Mouse (Mus musculus): ENCODE results near the gene Fbxo40. TPM values are rescaled to one million over a fixed set of nuclear protein-coding genes. Genes with fewer than 3 reads are reported as not detected.

Gene Fbxo40
- polyA plus RNA-seq, 1 experiment from 2014 or later, result 1.6 TPM

GRCm38 (mm10) chr16:36926514-36927447 lies 63.5 kb downstream of the Fbxo40 start:
- Histone ChIP-seq H3K4me3 (ENCODE audit: low read length) (no peak overlapping the region), H3K9ac (replicated peaks; ENCODE audit: low read length) (no peak overlapping the region), H3K4me1 (ENCODE audit: insufficient read depth, low read length) (no peaks in the 10 kb centered on the region), H3K27me3 (ENCODE audit: insufficient read depth, low read length) (no peaks in the 10 kb centered on the region), H3K9me3 (ENCODE audit: low read length) (no peaks in the 10 kb centered on the region), H3K27ac (ENCODE audit: low read length) (no peak overlapping the region), H3K36me3 (ENCODE audit: insufficient read depth, low read length) (peaks cover 66% of the 10 kb centered on the region), H3K4me2 (replicated peaks; ENCODE audit: low read depth, low read length) (no peak overlapping the region)
- 88% methylated on average over 10 of the region's 10 CpGs for WGBS
- ATAC-seq (ENCODE audit: low FRiP score, low TSS enrichment), result no peak

DNA sequence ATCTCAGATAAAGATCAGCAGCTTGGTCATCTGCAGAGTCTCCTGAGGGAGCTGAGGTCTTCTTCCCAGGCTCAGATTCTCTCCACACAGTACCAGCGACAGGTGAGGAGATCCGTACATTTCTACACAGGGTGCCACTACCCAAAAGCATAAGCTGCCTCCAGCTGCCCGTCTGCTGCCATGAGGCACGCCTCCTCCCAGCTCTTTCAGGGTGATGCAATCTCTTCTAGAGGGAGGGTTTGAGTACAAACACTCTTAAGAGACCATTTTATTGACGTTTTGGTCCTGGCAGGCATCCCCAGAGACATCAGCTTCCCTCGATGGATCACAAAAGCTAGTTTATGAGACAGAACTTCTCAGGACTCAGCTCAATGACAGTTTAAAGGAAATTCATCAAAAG lies 64.5 kb downstream of the Fbxo40 start:
- Histone ChIP-seq H3K27me3 (ENCODE audit: insufficient read depth, low read length) (no peaks in the 10 kb centered on the region), H3K4me1 (ENCODE audit: insufficient read depth, low read length) (no peaks in the 10 kb centered on the region), H3K4me2 (replicated peaks; ENCODE audit: low read depth, low read length) (no peak overlapping the region), H3K4me3 (ENCODE audit: low read length) (no peak overlapping the region), H3K36me3 (ENCODE audit: insufficient read depth, low read length) (peaks cover 66% of the 10 kb centered on the region), H3K9ac (replicated peaks; ENCODE audit: low read length) (no peak overlapping the region), H3K9me3 (ENCODE audit: low read length) (no peaks in the 10 kb centered on the region), H3K27ac (ENCODE audit: low read length) (no peak overlapping the region)
- ATAC-seq (ENCODE audit: low FRiP score, low TSS enrichment), result no peak
- 81% methylated on average over 6 of the region's 6 CpGs for WGBS

GRCm38 (mm10) chr16:36925351-36925750 lies 64.9 kb downstream of the Fbxo40 start:
- H3K36me3 ChIP-seq (ENCODE audit: insufficient read depth, low read length), result peaks cover 61% of the 10 kb centered on the region
- H3K4me1 ChIP-seq (ENCODE audit: insufficient read depth, low read length), result no peaks in the 10 kb centered on the region
- no peak overlapping the region for H3K27ac ChIP-seq (ENCODE audit: low read length)
- no peaks in the 10 kb centered on the region for H3K9me3 ChIP-seq (ENCODE audit: low read length)
- H3K27me3 ChIP-seq (ENCODE audit: insufficient read depth, low read length), result no peaks in the 10 kb centered on the region
- no peak overlapping the region for H3K4me2 ChIP-seq (replicated peaks; ENCODE audit: low read depth, low read length)
- ATAC-seq (ENCODE audit: low FRiP score, low TSS enrichment), result no peak
- no peak overlapping the region for H3K9ac ChIP-seq (replicated peaks; ENCODE audit: low read length)
- WGBS, result 96% methylated on average over 6 of the region's 6 CpGs
- no peak overlapping the region for H3K4me3 ChIP-seq (ENCODE audit: low read length)

DNA sequence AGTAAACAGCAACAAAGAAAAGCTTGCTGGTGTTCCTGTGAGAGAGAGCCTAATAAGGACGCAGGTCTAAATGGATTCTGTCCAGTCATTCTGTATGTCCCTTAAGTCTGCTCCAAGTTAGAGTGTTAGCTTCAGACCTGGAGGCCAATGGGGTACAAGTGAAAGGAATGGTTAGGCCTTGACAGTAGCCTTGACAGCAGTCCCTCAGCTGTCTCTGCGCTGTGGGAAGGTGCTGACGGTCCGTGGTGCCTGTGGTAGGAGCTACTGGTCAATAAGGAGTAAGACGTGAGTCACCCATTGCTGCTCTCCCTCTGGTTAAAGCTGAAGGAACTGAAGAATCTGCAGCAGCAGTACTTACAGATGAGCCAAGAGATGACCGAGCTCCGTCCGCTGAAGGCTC lies 66.0 kb downstream of the Fbxo40 start:
- no peaks in the 10 kb centered on the region for H3K4me1 ChIP-seq (ENCODE audit: insufficient read depth, low read length)
- no peak for ATAC-seq (ENCODE audit: low FRiP score, low TSS enrichment)
- 92% methylated on average over 8 of the region's 8 CpGs for WGBS
- H3K27ac ChIP-seq (ENCODE audit: low read length), result no peak overlapping the region
- H3K9me3 ChIP-seq (ENCODE audit: low read length), result no peaks in the 10 kb centered on the region
- no peak overlapping the region for H3K4me3 ChIP-seq (ENCODE audit: low read length)
- peaks cover 59% of the 10 kb centered on the region for H3K36me3 ChIP-seq (ENCODE audit: insufficient read depth, low read length)
- no peak overlapping the region for H3K4me2 ChIP-seq (replicated peaks; ENCODE audit: low read depth, low read length)
- no peak overlapping the region for H3K9ac ChIP-seq (replicated peaks; ENCODE audit: low read length)
- no peaks in the 10 kb centered on the region for H3K27me3 ChIP-seq (ENCODE audit: insufficient read depth, low read length)

GRCm38 (mm10) chr16:36921980-36922379 lies 68.3 kb downstream of the Fbxo40 start:
- H3K27me3 ChIP-seq (ENCODE audit: insufficient read depth, low read length), result no peaks in the 10 kb centered on the region
- no peak overlapping the region for H3K27ac ChIP-seq (ENCODE audit: low read length)
- H3K4me1 ChIP-seq (ENCODE audit: insufficient read depth, low read length), result no peaks in the 10 kb centered on the region
- peaks cover 54% of the 10 kb centered on the region for H3K36me3 ChIP-seq (ENCODE audit: insufficient read depth, low read length)
- no peak overlapping the region for H3K9ac ChIP-seq (replicated peaks; ENCODE audit: low read length)
- no peak for ATAC-seq (ENCODE audit: low FRiP score, low TSS enrichment)
- H3K9me3 ChIP-seq (ENCODE audit: low read length), result no peaks in the 10 kb centered on the region
- no peak overlapping the region for H3K4me3 ChIP-seq (ENCODE audit: low read length)
- H3K4me2 ChIP-seq (replicated peaks; ENCODE audit: low read depth, low read length), result no peak overlapping the region
- WGBS, result 86% methylated on average over 6 of the region's 6 CpGs

GRCm38 (mm10) chr16:36921067-36921613 lies 69.1 kb downstream of the Fbxo40 start:
- WGBS, result 93% methylated on average over 8 of the region's 8 CpGs
- Histone ChIP-seq H3K4me2 (replicated peaks; ENCODE audit: low read depth, low read length) (no peak overlapping the region), H3K9ac (replicated peaks; ENCODE audit: low read length) (no peak overlapping the region), H3K36me3 (ENCODE audit: insufficient read depth, low read length) (peaks cover 53% of the 10 kb centered on the region), H3K27me3 (ENCODE audit: insufficient read depth, low read length) (no peaks in the 10 kb centered on the region), H3K4me1 (ENCODE audit: insufficient read depth, low read length) (no peaks in the 10 kb centered on the region), H3K9me3 (ENCODE audit: low read length) (no peaks in the 10 kb centered on the region), H3K27ac (ENCODE audit: low read length) (no peak overlapping the region), H3K4me3 (ENCODE audit: low read length) (no peak overlapping the region)
- ATAC-seq (ENCODE audit: low FRiP score, low TSS enrichment), result no peak

DNA sequence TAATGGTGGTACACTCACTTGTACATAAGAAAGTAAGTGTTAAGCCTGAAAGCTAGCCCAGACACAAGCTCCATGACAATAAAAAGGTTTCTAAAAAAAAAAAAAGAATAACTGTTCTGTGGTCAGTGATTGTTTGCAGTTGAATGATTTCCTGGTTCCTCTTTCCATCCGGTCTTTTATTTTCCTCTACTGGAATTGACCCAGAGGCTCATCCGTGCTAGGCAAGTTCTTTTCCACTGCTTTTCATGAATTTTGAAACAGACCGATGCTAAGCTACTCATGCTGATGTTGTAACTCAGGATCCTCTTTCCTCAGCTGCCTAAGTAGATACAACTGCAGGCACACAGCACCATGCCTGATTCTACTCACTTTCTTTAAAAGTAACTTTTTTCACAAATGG lies 69.9 kb downstream of the Fbxo40 start:
- no peak overlapping the region for H3K27ac ChIP-seq (ENCODE audit: low read length)
- no peaks in the 10 kb centered on the region for H3K9me3 ChIP-seq (ENCODE audit: low read length)
- 72% methylated on average over 3 of the region's 3 CpGs for WGBS
- no peak overlapping the region for H3K9ac ChIP-seq (replicated peaks; ENCODE audit: low read length)
- H3K4me3 ChIP-seq (ENCODE audit: low read length), result no peak overlapping the region
- H3K4me2 ChIP-seq (replicated peaks; ENCODE audit: low read depth, low read length), result no peak overlapping the region
- no peaks in the 10 kb centered on the region for H3K4me1 ChIP-seq (ENCODE audit: insufficient read depth, low read length)
- peaks cover 54% of the 10 kb centered on the region for H3K36me3 ChIP-seq (ENCODE audit: insufficient read depth, low read length)
- H3K27me3 ChIP-seq (ENCODE audit: insufficient read depth, low read length), result no peaks in the 10 kb centered on the region
- ATAC-seq (ENCODE audit: low FRiP score, low TSS enrichment), result no peak

GRCm38 (mm10) chr16:36918505-36918904 lies 71.8 kb downstream of the Fbxo40 start:
- Histone ChIP-seq H3K4me1 (ENCODE audit: insufficient read depth, low read length) (no peaks in the 10 kb centered on the region), H3K9ac (replicated peaks; ENCODE audit: low read length) (no peak overlapping the region), H3K36me3 (ENCODE audit: insufficient read depth, low read length) (peaks cover 50% of the 10 kb centered on the region), H3K4me3 (ENCODE audit: low read length) (no peak overlapping the region), H3K4me2 (replicated peaks; ENCODE audit: low read depth, low read length) (no peak overlapping the region), H3K9me3 (ENCODE audit: low read length) (no peaks in the 10 kb centered on the region), H3K27ac (ENCODE audit: low read length) (no peak overlapping the region), H3K27me3 (ENCODE audit: insufficient read depth, low read length) (no peaks in the 10 kb centered on the region)
- no peak for ATAC-seq (ENCODE audit: low FRiP score, low TSS enrichment)
- WGBS, result 97% methylated on average over 10 of the region's 10 CpGs

GRCm38 (mm10) chr16:36914195-36914594 lies 76.1 kb downstream of the Fbxo40 start:
- no peaks in the 10 kb centered on the region for H3K4me1 ChIP-seq (ENCODE audit: insufficient read depth, low read length)
- H3K27me3 ChIP-seq (ENCODE audit: insufficient read depth, low read length), result no peaks in the 10 kb centered on the region
- H3K9me3 ChIP-seq (ENCODE audit: low read length), result no peaks in the 10 kb centered on the region
- no peak overlapping the region for H3K27ac ChIP-seq (ENCODE audit: low read length)
- H3K9ac ChIP-seq (replicated peaks; ENCODE audit: low read length), result no peak overlapping the region
- ATAC-seq (ENCODE audit: low FRiP score, low TSS enrichment), result no peak
- H3K4me2 ChIP-seq (replicated peaks; ENCODE audit: low read depth, low read length), result no peak overlapping the region
- 48% methylated on average over 5 of the region's 5 CpGs for WGBS
- no peak overlapping the region for H3K4me3 ChIP-seq (ENCODE audit: low read length)
- peaks cover 57% of the 10 kb centered on the region for H3K36me3 ChIP-seq (ENCODE audit: insufficient read depth, low read length)
